Mouse (Mus musculus) heart, postnatal 4 days (tissue): ENCODE data around the gene Myom1. TPM values are rescaled to one million over a fixed set of nuclear protein-coding genes. Genes with fewer than 3 reads are reported as not detected.
A peak's percentile ranks its signal among the peaks of the same experiment; 100 is the strongest.

Source experiments
- DNase-seq: peaks from one replicate; pipeline ENCODE4 v3.0.0; 2021
- total RNA-seq, 2 experiments: library from RNA; stranded (reverse); gene quantifications; 2 replicates each; pipeline ENCODE4 v1.2.3; 2021

Myom1 gene
- total RNA-seq, 2 experiments from 2014 or later: 944 to 986 TPM

DNA sequence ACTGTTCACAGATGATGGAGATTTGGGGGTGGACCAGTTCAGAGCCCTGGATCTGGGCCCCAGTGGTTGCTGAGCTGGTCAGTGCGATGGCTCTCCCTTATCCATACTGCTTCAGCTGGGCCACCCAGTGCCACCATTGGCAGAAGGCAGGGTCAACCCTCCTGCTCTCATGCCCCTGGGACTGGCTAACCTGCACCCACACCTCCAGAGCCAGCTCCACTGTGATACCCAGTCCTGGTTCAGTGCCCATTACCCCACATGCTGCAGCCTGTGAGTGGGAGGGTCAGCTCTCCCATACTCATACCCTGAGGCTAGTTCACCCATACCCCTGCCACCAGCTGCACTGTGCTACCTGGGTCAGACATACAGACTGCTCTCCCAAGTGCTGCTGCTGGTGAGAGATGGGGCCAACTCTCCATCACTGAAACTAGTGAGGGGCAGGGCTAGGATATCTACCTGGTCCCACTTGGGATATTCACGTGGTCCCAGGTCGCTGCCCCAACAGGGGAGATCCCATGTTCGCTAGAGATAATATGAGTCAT is 15.1 kb downstream of the Myom1 start:
- no peak for DNase-seq

- no peak for DNase-seq
These were observed 15.7 kb downstream of the Myom1 start for GRCm38 (mm10) chr17:71018151-71018550.

- no peak for DNase-seq
These were observed 16.3 kb downstream of the Myom1 start for GRCm38 (mm10) chr17:71018616-71019308.

DNA sequence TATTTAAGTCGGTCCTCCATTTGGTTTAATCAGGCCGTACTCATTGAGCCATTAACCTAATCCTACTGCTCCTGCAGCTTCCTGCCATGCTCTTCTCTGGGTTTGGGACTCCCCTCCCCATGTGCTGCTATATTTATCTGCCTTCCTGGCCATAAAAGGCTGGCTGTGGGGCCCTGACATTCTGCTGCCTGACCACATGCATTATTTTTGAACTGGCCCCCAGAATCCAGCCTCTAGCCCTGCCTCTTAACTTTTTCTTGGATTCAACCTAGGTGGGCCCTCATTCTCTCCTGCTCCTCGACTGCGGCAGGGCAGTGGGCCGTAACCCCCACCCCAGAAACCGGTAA is 16.8 kb downstream of the Myom1 start:
- DNase-seq: peak; percentile 67

DNA sequence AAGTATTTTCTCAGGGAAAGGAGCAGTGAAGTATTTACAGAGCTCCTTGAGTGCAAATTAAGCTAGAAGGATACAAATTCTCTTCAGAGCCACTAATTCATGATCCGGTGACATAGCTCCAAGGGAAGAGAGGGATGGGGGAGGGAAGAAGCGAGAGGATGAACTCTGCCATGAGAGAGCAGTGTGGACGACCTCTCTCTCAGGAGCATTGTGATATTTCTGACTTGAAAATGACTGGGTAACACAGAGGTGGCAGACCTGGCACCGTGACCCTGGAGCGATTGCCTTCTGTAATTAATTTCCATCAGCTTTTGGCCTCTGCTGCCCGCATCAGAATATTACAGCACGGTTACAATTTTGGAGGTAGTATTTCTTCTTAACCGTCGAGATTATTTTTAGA is 17.4 kb downstream of the Myom1 start:
- DNase-seq: no peak

- DNase-seq: no peak
These were observed 20.4 kb downstream of the Myom1 start for GRCm38 (mm10) chr17:71022841-71023240.

- DNase-seq: peak; percentile 66
These were observed 21.6 kb downstream of the Myom1 start for GRCm38 (mm10) chr17:71024071-71024470.

GRCm38 (mm10) chr17:71025922-71026321 is 23.5 kb downstream of the Myom1 start:
- no peak for DNase-seq

DNA sequence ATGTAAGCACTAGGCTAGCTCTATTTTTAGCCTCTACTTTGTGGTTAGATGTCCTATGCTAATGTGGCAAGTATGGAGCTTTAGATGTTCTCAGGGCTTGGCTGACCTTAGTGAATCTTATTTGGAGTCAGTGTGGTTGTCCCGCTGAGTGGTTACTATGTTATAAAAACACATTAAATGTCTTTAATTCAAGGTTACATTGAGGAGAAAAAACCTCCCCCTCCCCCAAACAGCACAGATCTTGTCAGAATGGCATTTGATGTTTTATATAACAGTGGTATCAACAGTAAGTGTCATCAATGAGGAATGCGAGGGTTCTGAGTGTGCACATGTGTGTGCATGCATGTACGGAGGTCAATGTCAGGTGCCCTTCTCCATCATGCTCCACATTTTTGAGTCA is 24.8 kb downstream of the Myom1 start:
- DNase-seq: no peak

DNA sequence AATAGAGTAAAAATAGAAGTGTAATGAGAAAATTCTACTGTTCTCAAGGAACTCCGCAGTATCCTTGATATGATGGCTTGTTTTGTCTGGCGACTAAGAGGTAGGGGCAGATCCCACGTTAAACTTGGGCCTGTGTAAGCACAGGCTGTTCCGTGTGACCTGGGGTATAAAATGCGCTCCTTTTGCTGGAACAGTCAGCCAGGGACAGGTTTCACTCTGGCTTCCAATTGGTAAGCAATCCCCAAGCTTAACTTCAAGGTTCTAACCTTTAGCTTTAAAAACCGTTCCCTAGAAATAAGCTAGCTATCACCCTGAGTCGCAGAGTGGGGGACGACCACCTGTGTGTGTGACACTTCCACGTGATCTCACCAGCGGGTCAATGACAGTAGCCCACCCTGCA is 30.3 kb downstream of the Myom1 start:
- no peak for DNase-seq

DNA sequence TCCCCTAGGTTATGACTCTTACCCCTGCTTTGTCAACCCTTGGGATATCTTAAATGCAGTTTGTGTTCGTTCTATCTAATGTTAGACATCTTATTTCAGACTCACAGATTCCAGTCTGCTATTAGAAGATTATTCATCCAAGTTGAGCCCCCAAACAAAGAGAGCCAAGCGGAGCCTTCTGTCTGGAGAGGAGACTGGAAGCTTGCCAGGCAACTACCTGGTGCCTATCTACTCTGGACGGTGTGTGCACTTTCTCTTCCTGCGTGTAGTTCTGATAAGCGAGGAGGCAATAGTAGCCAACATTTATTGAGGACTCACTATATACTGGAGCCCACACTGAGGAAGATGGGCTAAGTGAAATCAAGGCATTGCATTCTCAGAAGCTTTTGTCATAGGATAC is 32.0 kb downstream of the Myom1 start:
- DNase-seq: peak; percentile 3

DNA sequence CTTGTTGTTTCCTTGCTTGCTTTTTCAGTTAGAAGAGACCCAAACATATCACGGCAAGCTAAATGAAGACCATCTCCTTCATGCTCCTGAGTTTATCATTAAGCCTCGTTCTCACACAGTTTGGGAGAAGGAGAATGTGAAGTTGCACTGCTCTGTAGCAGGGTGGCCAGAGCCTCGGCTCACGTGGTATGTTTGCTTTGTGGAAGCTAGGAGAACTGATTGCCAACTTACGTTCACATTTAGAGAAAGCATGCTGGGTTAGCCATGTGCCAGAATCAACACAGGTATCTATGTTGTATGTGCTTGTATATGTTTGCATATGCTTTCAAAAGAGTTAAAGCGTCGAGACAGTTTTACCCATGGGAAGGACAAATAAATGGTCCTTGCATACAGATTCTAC is 34.8 kb downstream of the Myom1 start:
- DNase-seq: no peak

DNA sequence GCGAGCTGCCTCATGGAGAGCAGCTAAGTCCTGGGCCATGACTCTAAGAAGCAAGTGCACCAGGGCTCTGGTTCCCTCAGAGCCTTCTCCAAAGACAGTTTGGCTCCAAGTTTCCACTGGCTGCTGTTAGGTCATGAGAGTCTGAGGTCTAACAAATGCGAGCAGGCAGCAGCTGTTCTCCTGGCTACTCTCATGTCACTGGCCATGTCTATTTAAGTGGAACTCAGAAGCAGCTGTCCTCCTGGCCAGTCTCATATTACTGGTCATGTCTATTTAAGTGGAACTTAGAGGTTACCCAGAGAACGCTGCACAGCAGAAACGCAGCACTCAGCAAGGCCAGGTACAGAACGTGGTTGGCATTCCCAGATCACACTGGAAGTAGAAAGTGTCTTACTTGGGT is 36.4 kb downstream of the Myom1 start:
- DNase-seq: peak; percentile 57

GRCm38 (mm10) chr17:71039851-71040581 is 37.6 kb downstream of the Myom1 start:
- peak; percentile 45 for DNase-seq

- no peak for DNase-seq
These were observed 38.1 kb downstream of the Myom1 start for GRCm38 (mm10) chr17:71040582-71040880.

DNA sequence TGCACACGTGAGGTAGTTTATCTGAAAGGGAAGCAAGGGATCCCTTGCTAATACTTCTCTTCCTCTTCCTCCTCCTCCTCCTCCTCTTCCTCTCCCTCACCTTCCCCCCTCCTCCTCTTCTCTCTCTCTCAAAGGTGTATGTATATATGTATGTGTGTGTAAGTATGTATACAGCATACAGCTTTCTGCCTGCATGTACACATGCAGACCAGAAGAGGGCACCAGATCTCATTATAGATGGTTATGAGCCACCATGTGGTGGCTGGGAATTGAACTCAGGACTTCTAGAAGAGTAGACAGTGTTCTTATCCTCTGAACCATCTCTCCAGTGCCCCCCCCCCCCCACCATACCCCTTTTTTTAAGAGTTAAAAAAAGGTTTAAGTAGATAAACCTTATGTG is 40.2 kb downstream of the Myom1 start:
- DNase-seq: peak; percentile 2

- DNase-seq: peak; percentile 2
These were observed 43.2 kb downstream of the Myom1 start for GRCm38 (mm10) chr17:71045591-71045990.

GRCm38 (mm10) chr17:71046856-71047255 is 44.4 kb downstream of the Myom1 start:
- DNase-seq: peak; percentile 2

- DNase-seq: no peak
These were observed 46.9 kb downstream of the Myom1 start for GRCm38 (mm10) chr17:71049292-71049691.

- no peak for DNase-seq
These were observed 50.8 kb downstream of the Myom1 start for GRCm38 (mm10) chr17:71053134-71053708.

- DNase-seq: no peak
These were observed 52.9 kb downstream of the Myom1 start for GRCm38 (mm10) chr17:71055203-71055894.

- DNase-seq: no peak
These were observed 54.0 kb downstream of the Myom1 start for GRCm38 (mm10) chr17:71056405-71056804.

DNA sequence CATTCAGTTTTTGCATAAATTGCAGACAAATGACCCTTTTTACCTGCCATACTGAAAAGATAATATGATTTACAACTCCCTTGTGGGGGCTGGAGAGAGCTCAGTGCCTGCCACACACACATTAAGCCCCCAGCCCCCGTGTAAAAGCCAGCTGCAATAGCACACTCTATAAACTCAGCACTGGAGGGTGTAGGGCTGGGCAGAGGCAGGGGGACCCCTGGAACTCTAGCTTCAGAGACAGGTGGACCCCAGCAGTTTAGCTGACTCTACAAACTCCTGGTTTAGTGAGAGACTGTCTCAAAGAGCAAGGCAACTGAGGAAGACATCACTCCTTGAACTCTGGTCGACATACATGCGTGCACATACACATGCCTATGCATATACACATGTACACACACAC is 55.3 kb downstream of the Myom1 start:
- DNase-seq: no peak
